Mouse (Mus musculus) CH12.LX (cell line): ENCODE measurements around the gene Gm28041. TPM values are rescaled to one million over a fixed set of nuclear protein-coding genes. Genes with fewer than 3 reads are reported as not detected.
A peak's percentile ranks its signal among the peaks of the same experiment; 100 is the strongest.
"Not testable (repeated sequence)": the region's sequence is repeated elsewhere in the genome, so short reads cannot be mapped to it uniquely, and the experiment has no call there.

Source experiments
- DNase-seq: peaks from one replicate; pipeline ENCODE4 v3.0.0-alpha.2; 2013; ENCODE audit errors: extremely low read depth
- H3K27ac ChIP-seq: 2 replicates; pipeline ENCODE4 v1.5.1; 2012; ENCODE audit warnings: low read depth, mild to moderate bottlenecking, control low read depth, moderate library complexity; ENCODE audit not compliant: insufficient read depth
- H3K27me3 ChIP-seq: replicated peaks from 2 replicates; pipeline ENCODE3; 2012; ENCODE audit warnings: inconsistent platforms
- H3K36me3 ChIP-seq, 2 experiments: replicated peaks in 1 of 2; 2 replicates each; pipeline versions ENCODE3 to v1.6.1; 2012; ENCODE audit warnings: inconsistent platforms in 1 of 2, low read length in 1 of 2, mild to moderate bottlenecking in 1 of 2, mixed read lengths in 1 of 2, moderate library complexity in 1 of 2; ENCODE audit not compliant: control insufficient read depth in 1 of 2, insufficient read depth in 1 of 2
- H3K4me1 ChIP-seq, 2 experiments: 2 replicates each; pipeline ENCODE4 v1.6.1; 2012; ENCODE audit warnings: inconsistent platforms in 1 of 2, moderate library complexity in 1 of 2; ENCODE audit not compliant: insufficient read depth in 2 of 2, control insufficient read depth in 1 of 2
- H3K4me2 ChIP-seq: 2 replicates; pipeline ENCODE4 v1.6.1; 2012; ENCODE audit warnings: low read depth, mild to moderate bottlenecking, control low read depth; ENCODE audit not compliant: poor library complexity, insufficient read depth, severe bottlenecking
- H3K4me3 ChIP-seq, 3 experiments: fragments of 150-350 bp in 1 of 3; sonication (generic) in 1 of 3; replicated peaks in 1 of 3; 2 replicates each; pipeline versions ENCODE3 to v1.5.1; 2011 to 2012; ENCODE audit warnings: low read depth in 2 of 3, low read length in 2 of 3, mild to moderate bottlenecking in 2 of 3, moderate library complexity in 2 of 3, control low read depth in 1 of 3, improper control_type of control experiment in 1 of 3, inconsistent platforms in 1 of 3, mixed read lengths in 1 of 3; ENCODE audit not compliant: poor library complexity in 1 of 3
- H3K79me2 ChIP-seq: replicated peaks from 2 replicates; pipeline ENCODE4 v1.6.1; 2012; ENCODE audit warnings: mild to moderate bottlenecking, moderate library complexity; ENCODE audit not compliant: control insufficient read depth, poor library complexity, insufficient read depth, severe bottlenecking; ENCODE audit errors: extremely low read depth
- H3K9ac ChIP-seq: 2 replicates; pipeline ENCODE4 v1.6.1; 2012; ENCODE audit warnings: low read depth, mild to moderate bottlenecking, control low read depth, moderate library complexity; ENCODE audit not compliant: insufficient read depth
- H3K9me3 ChIP-seq: replicated peaks from 2 replicates; pipeline ENCODE3; 2012; ENCODE audit warnings: low read length, inconsistent platforms, mixed read lengths
- CTCF ChIP-seq, 2 experiments: IDR thresholded peaks in 1 of 2; conservative IDR thresholded peaks in 1 of 2; 2 replicates each; pipeline ENCODE4 v1.5.1; 2011 to 2012; ENCODE audit warnings: low read depth in 2 of 2, low read length in 2 of 2, improper control_type of control experiment in 1 of 2, inconsistent platforms in 1 of 2, mild to moderate bottlenecking in 1 of 2, moderate library complexity in 1 of 2
- ELF1 ChIP-seq: IDR thresholded peaks from 2 replicates; pipeline ENCODE4 v1.6.1; 2014; ENCODE audit warnings: low read depth, mild to moderate bottlenecking, inconsistent platforms, low read length, improper control_type of control experiment
- HCFC1 ChIP-seq: IDR thresholded peaks from 2 replicates; pipeline ENCODE4 v1.6.1; 2012; ENCODE audit warnings: low read depth, mild to moderate bottlenecking, inconsistent platforms, low read length, improper control_type of control experiment
- IRF4 ChIP-seq: IDR thresholded peaks from 2 replicates; pipeline ENCODE4 v1.6.1; 2014; ENCODE audit warnings: low read depth, mild to moderate bottlenecking, inconsistent platforms, low read length, improper control_type of control experiment
- KAT2A ChIP-seq: IDR thresholded peaks from 2 replicates; pipeline ENCODE4 v1.6.1; 2012; ENCODE audit warnings: low read length, improper control_type of control experiment, inconsistent platforms; ENCODE audit not compliant: insufficient replicate concordance
- POLR2A ChIP-seq: IDR thresholded peaks from 2 replicates; pipeline ENCODE4 v1.6.1; 2011; ENCODE audit warnings: low read depth, mild to moderate bottlenecking, improper control_type of control experiment, low read length
- RAD21 ChIP-seq: IDR thresholded peaks from 2 replicates; pipeline ENCODE4 v1.6.1; 2011; ENCODE audit warnings: low read depth, mild to moderate bottlenecking, low read length, improper control_type of control experiment, moderate library complexity
- SIN3A ChIP-seq: IDR thresholded peaks from 2 replicates; pipeline ENCODE4 v1.6.1; 2012; ENCODE audit warnings: low read length, improper control_type of control experiment, inconsistent platforms
- SMC3 ChIP-seq: IDR thresholded peaks from 2 replicates; pipeline ENCODE4 v1.6.1; 2011; ENCODE audit warnings: low read depth, low read length, improper control_type of control experiment
- TBP ChIP-seq: conservative IDR thresholded peaks from 2 replicates; pipeline ENCODE4 v1.6.1; 2011; ENCODE audit warnings: low read depth, low read length, improper control_type of control experiment
- TCF12 ChIP-seq: IDR thresholded peaks from 2 replicates; pipeline ENCODE4 v1.6.1; 2014; ENCODE audit warnings: low read depth, mild to moderate bottlenecking, inconsistent platforms, low read length, improper control_type of control experiment
- dilution Hi-C: fragments of 300-500 bp; cut with MboI; formaldehyde crosslinking; loops from 2 replicates; pipeline ENCODE4 v1.14.3; 2020; ENCODE audit warnings: low sequenced_read_pairs; ENCODE audit not compliant: extremely low pct_unique_long_range_greater_than_20kb, extremely low pct_ligation_motif_present
- in situ Hi-C: fragments of 300-500 bp; cut with MboI; formaldehyde crosslinking; loops from 3 replicates; pipeline ENCODE4 v1.14.3; 2019; ENCODE audit warnings: low sequenced_read_pairs, low pct_ligation_motif_present, low pct_unique_long_range_greater_than_20kb, mixed read lengths
- polyA plus RNA-seq: library from polyadenylated mRNA; unstranded; fragments of >175 nt; gene quantifications from 2 replicates; pipeline ENCODE4 v1.2.1, GENCODE M21; 2012; ENCODE audit warnings: low read depth; ENCODE audit not compliant: insufficient read length
- total RNA-seq, 2 experiments: library from RNA; depleted of rRNA; stranded (reverse); fragments of 300-350 nt in 1 of 2; fragments of >200 nt in 1 of 2; gene quantifications; 2 replicates each; pipeline ENCODE4 v1.2.3; 2012 to 2014

The Gm28041 gene
- total and polyA plus RNA-seq, 3 experiments: 1.1 to 1.7 TPM; not detected in 1

GRCm38 (mm10) chr13:67413634-67414033 is 38.1 kb upstream of the Gm28041 start:
- H3K27me3 ChIP-seq, H3K36me3 ChIP-seq, H3K27ac ChIP-seq, dilution Hi-C loops, H3K4me1 ChIP-seq, H3K4me3 ChIP-seq, H3K9me3 ChIP-seq, H3K79me2 ChIP-seq, in situ Hi-C loops, H3K9ac ChIP-seq, H3K4me2 ChIP-seq: not testable (repeated sequence)
- peak; percentile 5 for DNase-seq
- TF ChIP-seq CTCF (conservative IDR thresholded peaks at IDR 0.05 in 1 of 2, IDR thresholded peaks at IDR 0.05 in 1 of 2; ENCODE audit: low read depth in 2 of 2, low read length in 2 of 2) (peak in 1 of 2 experiments; percentile 46; a peak in 2 of 4 replicates), SMC3 (peak; percentile 37), RAD21 (peak; percentile 45)

GRCm38 (mm10) chr13:67399183-67399903 is 23.8 kb upstream of the Gm28041 start, which contains the start of gene Zfp429:
TSS of gene Zfp429 (minus strand) at chr13:67399819.
- H3K27ac ChIP-seq, H3K27me3 ChIP-seq, H3K9me3 ChIP-seq, in situ Hi-C loops, dilution Hi-C loops: not testable (repeated sequence)
- peaks cover 11 to 14% of the 10 kb centered on the region in 2 experiments for H3K36me3 ChIP-seq
- DNase-seq: peak; percentile 82
- peak within 1 kb of the TSS; percentile 80 for H3K9ac ChIP-seq
- TF ChIP-seq POLR2A: peak; percentile 73
- TF ChIP-seq HCFC1: peak; percentile 92
- peak; percentile 89 for TF ChIP-seq ELF1
- TF ChIP-seq SIN3A: peak; percentile 64; the same call in 1 of the 2 replicates
- TF ChIP-seq TCF12: peak; percentile 55; the same call in 1 of the 2 replicates
- TF ChIP-seq IRF4: peak; percentile 66
- peak; percentile 83; the same call in 1 of the 2 replicates for TF ChIP-seq KAT2A
- peak; percentile 63; the same call in 1 of the 2 replicates for TF ChIP-seq TBP
- peaks cover 15% of the 10 kb centered on the region for H3K79me2 ChIP-seq
- peak within 1 kb of the TSS; percentile 79 for H3K4me2 ChIP-seq
- peak within 1 kb of the TSS; percentile 65 to 83 (median 77) for H3K4me3 ChIP-seq
- H3K4me1 ChIP-seq: peaks cover 0 to 15% of the 10 kb centered on the region in 2 experiments; a peak in 2 of 4 replicates

GRCm38 (mm10) chr13:67376255-67376654 is 722 bp upstream of the Gm28041 start:
- H3K4me1 ChIP-seq, H3K27me3 ChIP-seq, H3K4me3 ChIP-seq, in situ Hi-C loops, DNase-seq, H3K9me3 ChIP-seq, H3K79me2 ChIP-seq, H3K27ac ChIP-seq, dilution Hi-C loops, H3K9ac ChIP-seq: not testable (repeated sequence)
- H3K4me2 ChIP-seq: peak overlapping the region; percentile 9; the same call in 1 of the 2 replicates
- peaks cover 6 to 12% of the 10 kb centered on the region in 2 experiments for H3K36me3 ChIP-seq
- TF ChIP-seq CTCF (conservative IDR thresholded peaks at IDR 0.05 in 1 of 2, IDR thresholded peaks at IDR 0.05 in 1 of 2; ENCODE audit: low read depth in 2 of 2, low read length in 2 of 2): peak in 1 of 2 experiments; percentile 35; a peak in 2 of 4 replicates
